In genomic region chr5:139051276-139051675, GRCm38 (mm10) we compare ENCODE assay signal across 12 mouse cellular contexts. TPM values are rescaled to one million over a fixed set of nuclear protein-coding genes. Genes with fewer than 3 reads are reported as not detected.
DNase-seq lines count a peak whose midpoint lies in the region; ATAC-seq and TF ChIP-seq lines count a peak whose summit lies in the region.
"Had no signal": no experiment of that assay in that cellular context is flagged by ENCODE, and none has a peak within 500 bp of the region (broad histone marks: within the 10 kb centered on the region; RNA-seq: fewer than 3 reads in every experiment).

No protein-coding gene starts in this region.

- H3K4me1 ChIP-seq in embryonic facial prominence, embryonic 14.5 days (ENCODE audit: control insufficient read depth, insufficient read depth, low read length), result no peaks in the 10 kb centered on the region
- H3K4me1 ChIP-seq in embryonic facial prominence, embryonic 10.5 days, result peaks cover 13% of the 10 kb centered on the region
- no peaks in the 10 kb centered on the region for H3K4me1 ChIP-seq in kidney, adult 2 months (ENCODE audit: control insufficient read depth, insufficient read depth, low read length)

- WGBS in embryonic facial prominence, embryonic 14.5 days, result 89% methylated on average over 18 of the region's 18 CpGs
- 93% methylated on average over 18 of the region's 18 CpGs for WGBS in embryonic facial prominence, embryonic 10.5 days
- 96% methylated on average over 18 of the region's 18 CpGs for WGBS in kidney, adult 2 months

- no peak for DNase-seq in embryonic facial prominence, embryonic 14.5 days (ENCODE audit: low spot score)
- DNase-seq in embryonic facial prominence, embryonic 10.5 days (ENCODE audit: low spot score), result no peak
- peak; percentile 48 to 56 for DNase-seq in frontal cortex, postnatal 14 days (ENCODE audit: low spot score in 2 of 2)
- DNase-seq in layer of hippocampus, postnatal 36 days, result peak; percentile 70 to 77
- DNase-seq in right cerebral cortex, adult 2 months (ENCODE audit: low spot score in 2 of 2), result peak; percentile 46 to 48
- DNase-seq in ovary, postnatal 10 days (ENCODE audit: low spot score), result no peak
- DNase-seq in urinary bladder, adult 2 months (ENCODE audit: low spot score), result no peak
- DNase-seq in kidney, adult 2 months, result no peak
- DNase-seq: adrenal gland, postnatal 25 days; liver had no signal

- no peak overlapping the region for H3K4me3 ChIP-seq in embryonic facial prominence, embryonic 14.5 days (ENCODE audit: low read depth, low read length)
- H3K4me3 ChIP-seq in embryonic facial prominence, embryonic 10.5 days, result no peak overlapping the region
- no peak overlapping the region for H3K4me3 ChIP-seq in kidney, adult 2 months (ENCODE audit: insufficient read depth, low read depth, low read length)

- H3K9ac ChIP-seq in embryonic facial prominence, embryonic 14.5 days (ENCODE audit: low read depth, low read length), result no peak overlapping the region

- H3K27me3 ChIP-seq in embryonic facial prominence, embryonic 14.5 days (replicated peaks; ENCODE audit: control insufficient read depth, insufficient read depth, low read length), result no peaks in the 10 kb centered on the region
- no peaks in the 10 kb centered on the region; the same call in 1 of the 2 replicates for H3K27me3 ChIP-seq in embryonic facial prominence, embryonic 10.5 days (replicated peaks; ENCODE audit: low read depth, poor library complexity, severe bottlenecking)
- H3K27me3 ChIP-seq in kidney, adult 2 months (replicated peaks; ENCODE audit: control insufficient read depth, insufficient read depth, low read length), result no peaks in the 10 kb centered on the region

- H3K36me3 ChIP-seq in embryonic facial prominence, embryonic 14.5 days (ENCODE audit: control insufficient read depth, insufficient read depth, low read length), result no peaks in the 10 kb centered on the region
- H3K36me3 ChIP-seq in embryonic facial prominence, embryonic 10.5 days (replicated peaks), result no peaks in the 10 kb centered on the region
- no peaks in the 10 kb centered on the region for H3K36me3 ChIP-seq in kidney, adult 2 months (ENCODE audit: control insufficient read depth, insufficient read depth, low read length)

- no peak overlapping the region for H3K27ac ChIP-seq in embryonic facial prominence, embryonic 14.5 days (replicated peaks; ENCODE audit: low read depth, low read length)
- H3K27ac ChIP-seq in embryonic facial prominence, embryonic 10.5 days (replicated peaks), result no peak overlapping the region
- H3K27ac ChIP-seq in kidney, adult 2 months (ENCODE audit: insufficient read depth, low read depth, low read length), result no peak overlapping the region
- H3K27ac ChIP-seq: macrophage had no signal

- H3K4me2 ChIP-seq in embryonic facial prominence, embryonic 14.5 days (ENCODE audit: low read depth, low read length), result no peak overlapping the region

- TF ChIP-seq CTCF in kidney, adult 2 months (conservative IDR thresholded peaks at IDR 0.05; ENCODE audit: insufficient read depth, insufficient read length, low read depth, low read length), result no peak

- ATAC-seq in embryonic facial prominence, embryonic 14.5 days (ENCODE audit: low read depth), result peak; percentile 55; the same call in 1 of the 2 replicates
- ATAC-seq: intestine, postnatal 0 days had no signal

- no peak for TF ChIP-seq POLR2A in kidney, adult 2 months (IDR thresholded peaks at IDR 0.05; ENCODE audit: low read depth, low read length)

- H3K9me3 ChIP-seq in embryonic facial prominence, embryonic 14.5 days (ENCODE audit: control insufficient read depth, low read length), result no peaks in the 10 kb centered on the region
- H3K9me3 ChIP-seq in embryonic facial prominence, embryonic 10.5 days, result no peaks in the 10 kb centered on the region

RNA-seq across cellular contexts. Expression of gene Pdgfa, which starts 54.1 kb away (rescaled TPM):
- polyA plus RNA-seq in embryonic facial prominence, embryonic 14.5 days (2014; fragmentation: Nextera tagmentation; extraction: Ambion mirVana), result 65.7 and 73.2 TPM in 2 replicates
- 30.8 and 33.5 TPM in 2 replicates for polyA plus RNA-seq in embryonic facial prominence, embryonic 10.5 days (2016; fragmentation: Nextera tagmentation; extraction: Ambion mirVana)
- 10 to 100 TPM; 36.1 to 40.8 TPM for total RNA-seq in layer of hippocampus, postnatal 36 days (2021)
- 20.4 and 39.0 TPM in 2 replicates for polyA plus RNA-seq in urinary bladder, adult 2 months (2012; rRNA removed)
- 12.0 and 14.1 TPM in 2 replicates for polyA plus RNA-seq in kidney, adult 2 months (2012; rRNA removed)

Comparison
In these comparisons a context has a peak if more than half of its experiments do, and no peak if none do; other contexts are left out.
1. DNase-seq: peak in frontal cortex, postnatal 14 days (2 of 2), layer of hippocampus, postnatal 36 days (2 of 2) and right cerebral cortex, adult 2 months (2 of 2); none in embryonic facial prominence, embryonic 14.5 days (single experiment), embryonic facial prominence, embryonic 10.5 days (single experiment), ovary, postnatal 10 days (single experiment), urinary bladder, adult 2 months (single experiment) and kidney, adult 2 months (single experiment).